Mouse (Mus musculus): ENCODE data around the gene H2-M5. TPM values are rescaled to one million over a fixed set of nuclear protein-coding genes. Genes with fewer than 3 reads are reported as not detected.

H2-M5 gene
- polyA plus RNA-seq, 1 experiment from 2014 or later = 2.3 TPM

- Histone ChIP-seq H3K27me3 (replicated peaks; ENCODE audit: control insufficient read depth, insufficient read depth, low read length) (no peaks in the 10 kb centered on the region), H3K4me3 (replicated peaks; ENCODE audit: low read length) (no peak overlapping the region), H3K36me3 (ENCODE audit: control insufficient read depth, insufficient read depth) (no peaks in the 10 kb centered on the region), H3K4me1 (replicated peaks; ENCODE audit: control insufficient read depth, insufficient read depth, low read length) (no peaks in the 10 kb centered on the region), H3K27ac (ENCODE audit: low read length) (no peak overlapping the region), H3K4me2 (ENCODE audit: low read length) (no peak overlapping the region), H3K9ac (replicated peaks; ENCODE audit: low read depth, low read length) (no peak overlapping the region), H3K9me3 (ENCODE audit: control insufficient read depth, low read length) (no peaks in the 10 kb centered on the region)
- ATAC-seq = no peak
Measured at GRCm38 (mm10) chr17:37016333-37016732, 27.0 kb upstream of the H2-M5 start.

GRCm38 (mm10) chr17:37012141-37012540, 22.8 kb upstream of the H2-M5 start:
- peak; percentile 14; the same call in 1 of the 2 replicates for ATAC-seq
- no peak overlapping the region for H3K27ac ChIP-seq (ENCODE audit: low read length)
- no peaks in the 10 kb centered on the region for H3K9me3 ChIP-seq (ENCODE audit: control insufficient read depth, low read length)
- no peaks in the 10 kb centered on the region for H3K27me3 ChIP-seq (replicated peaks; ENCODE audit: control insufficient read depth, insufficient read depth, low read length)
- no peak overlapping the region for H3K9ac ChIP-seq (replicated peaks; ENCODE audit: low read depth, low read length)
- H3K4me1 ChIP-seq (replicated peaks; ENCODE audit: control insufficient read depth, insufficient read depth, low read length) = 0 out of 2 replicates have a peak, but pooled peaks cover 4% of the 10 kb centered on the region
- H3K4me2 ChIP-seq (ENCODE audit: low read length) = no peak overlapping the region
- H3K4me3 ChIP-seq (replicated peaks; ENCODE audit: low read length) = no peak overlapping the region
- WGBS = 91% methylated on average over 5 of the region's 5 CpGs
- H3K36me3 ChIP-seq (ENCODE audit: control insufficient read depth, insufficient read depth) = peaks cover 32% of the 10 kb centered on the region

GRCm38 (mm10) chr17:37011719-37012118, 22.4 kb upstream of the H2-M5 start:
- 0 out of 2 replicates have a peak, but pooled peaks cover 5% of the 10 kb centered on the region for H3K4me1 ChIP-seq (replicated peaks; ENCODE audit: control insufficient read depth, insufficient read depth, low read length)
- H3K27ac ChIP-seq (ENCODE audit: low read length) = no peak overlapping the region
- H3K4me3 ChIP-seq (replicated peaks; ENCODE audit: low read length) = no peak overlapping the region
- no peaks in the 10 kb centered on the region for H3K9me3 ChIP-seq (ENCODE audit: control insufficient read depth, low read length)
- WGBS = 69% methylated on average over 3 of the region's 3 CpGs
- H3K27me3 ChIP-seq (replicated peaks; ENCODE audit: control insufficient read depth, insufficient read depth, low read length) = no peaks in the 10 kb centered on the region
- H3K36me3 ChIP-seq (ENCODE audit: control insufficient read depth, insufficient read depth) = peaks cover 34% of the 10 kb centered on the region
- no peak for ATAC-seq
- H3K9ac ChIP-seq (replicated peaks; ENCODE audit: low read depth, low read length) = no peak overlapping the region
- no peak overlapping the region for H3K4me2 ChIP-seq (ENCODE audit: low read length)

GRCm38 (mm10) chr17:37009460-37010042, 20.2 kb upstream of the H2-M5 start:
- H3K27me3 ChIP-seq (replicated peaks; ENCODE audit: control insufficient read depth, insufficient read depth, low read length) = no peaks in the 10 kb centered on the region
- no peak overlapping the region for H3K4me2 ChIP-seq (ENCODE audit: low read length)
- ATAC-seq = no peak
- 94% methylated on average over 17 of the region's 17 CpGs for WGBS
- H3K27ac ChIP-seq (ENCODE audit: low read length) = no peak overlapping the region
- no peak overlapping the region for H3K4me3 ChIP-seq (replicated peaks; ENCODE audit: low read length)
- H3K4me1 ChIP-seq (replicated peaks; ENCODE audit: control insufficient read depth, insufficient read depth, low read length) = peaks cover 12% of the 10 kb centered on the region
- H3K9ac ChIP-seq (replicated peaks; ENCODE audit: low read depth, low read length) = no peak overlapping the region
- H3K9me3 ChIP-seq (ENCODE audit: control insufficient read depth, low read length) = no peaks in the 10 kb centered on the region
- peaks cover 43% of the 10 kb centered on the region for H3K36me3 ChIP-seq (ENCODE audit: control insufficient read depth, insufficient read depth)

- no peak overlapping the region for H3K4me3 ChIP-seq (replicated peaks; ENCODE audit: low read length)
- no peak overlapping the region for H3K27ac ChIP-seq (ENCODE audit: low read length)
- ATAC-seq = no peak
- no peak overlapping the region for H3K9ac ChIP-seq (replicated peaks; ENCODE audit: low read depth, low read length)
- H3K4me1 ChIP-seq (replicated peaks; ENCODE audit: control insufficient read depth, insufficient read depth, low read length) = peaks cover 21% of the 10 kb centered on the region
- H3K36me3 ChIP-seq (ENCODE audit: control insufficient read depth, insufficient read depth) = peaks cover 43% of the 10 kb centered on the region
- H3K4me2 ChIP-seq (ENCODE audit: low read length) = no peak overlapping the region
- WGBS = 89% methylated on average over 6 of the region's 6 CpGs
- H3K9me3 ChIP-seq (ENCODE audit: control insufficient read depth, low read length) = no peaks in the 10 kb centered on the region
- H3K27me3 ChIP-seq (replicated peaks; ENCODE audit: control insufficient read depth, insufficient read depth, low read length) = no peaks in the 10 kb centered on the region
Measured at GRCm38 (mm10) chr17:37008161-37008560, 18.8 kb upstream of the H2-M5 start.

- peak overlapping the region; percentile 87 for H3K9ac ChIP-seq (replicated peaks; ENCODE audit: low read depth, low read length)
- ATAC-seq = peak; percentile 29; the same call in 1 of the 2 replicates
- H3K4me1 ChIP-seq (replicated peaks; ENCODE audit: control insufficient read depth, insufficient read depth, low read length) = peaks cover 19% of the 10 kb centered on the region
- peak overlapping the region; percentile 54 for H3K4me2 ChIP-seq (ENCODE audit: low read length)
- H3K27ac ChIP-seq (ENCODE audit: low read length) = peak overlapping the region; percentile 95
- no peaks in the 10 kb centered on the region for H3K9me3 ChIP-seq (ENCODE audit: control insufficient read depth, low read length)
- H3K27me3 ChIP-seq (replicated peaks; ENCODE audit: control insufficient read depth, insufficient read depth, low read length) = no peaks in the 10 kb centered on the region
- peak overlapping the region; percentile 56 for H3K4me3 ChIP-seq (replicated peaks; ENCODE audit: low read length)
- WGBS = 20% methylated on average over 4 of the region's 4 CpGs
- peaks cover 20% of the 10 kb centered on the region; the same call in 1 of the 2 replicates for H3K36me3 ChIP-seq (ENCODE audit: control insufficient read depth, insufficient read depth)
Measured at GRCm38 (mm10) chr17:37003366-37003765, 14.0 kb upstream of the H2-M5 start.

- Histone ChIP-seq H3K9me3 (ENCODE audit: control insufficient read depth, low read length) (no peaks in the 10 kb centered on the region), H3K27me3 (replicated peaks; ENCODE audit: control insufficient read depth, insufficient read depth, low read length) (no peaks in the 10 kb centered on the region), H3K27ac (ENCODE audit: low read length) (peak overlapping the region; percentile 95), H3K4me1 (replicated peaks; ENCODE audit: control insufficient read depth, insufficient read depth, low read length) (peaks cover 17% of the 10 kb centered on the region), H3K4me3 (replicated peaks; ENCODE audit: low read length) (peak overlapping the region; percentile 56), H3K36me3 (ENCODE audit: control insufficient read depth, insufficient read depth) (peaks cover 16% of the 10 kb centered on the region; the same call in 1 of the 2 replicates), H3K4me2 (ENCODE audit: low read length) (peak overlapping the region; percentile 54), H3K9ac (replicated peaks; ENCODE audit: low read depth, low read length) (peak overlapping the region; percentile 87)
- under 1% methylated on average over 49 of the region's 49 CpGs for WGBS
- peak; percentile 87 for ATAC-seq
Measured at GRCm38 (mm10) chr17:37002364-37003330, 13.3 kb upstream of the H2-M5 start.

- WGBS = 95% methylated on average over 7 of the region's 7 CpGs
- Histone ChIP-seq H3K4me2 (ENCODE audit: low read length) (peak within 1 kb of the TSS; percentile 54), H3K4me1 (replicated peaks; ENCODE audit: control insufficient read depth, insufficient read depth, low read length) (peaks cover 14% of the 10 kb centered on the region), H3K9me3 (ENCODE audit: control insufficient read depth, low read length) (no peaks in the 10 kb centered on the region), H3K4me3 (replicated peaks; ENCODE audit: low read length) (peak within 1 kb of the TSS; percentile 56; the same call in 1 of the 2 replicates), H3K36me3 (ENCODE audit: control insufficient read depth, insufficient read depth) (peaks cover 4% of the 10 kb centered on the region; the same call in 1 of the 2 replicates), H3K27me3 (replicated peaks; ENCODE audit: control insufficient read depth, insufficient read depth, low read length) (no peaks in the 10 kb centered on the region), H3K27ac (ENCODE audit: low read length) (no peak within 1 kb of the TSS), H3K9ac (replicated peaks; ENCODE audit: low read depth, low read length) (no peak within 1 kb of the TSS)
- ATAC-seq = no peak
Measured at GRCm38 (mm10) chr17:37000863-37001262, 11.5 kb upstream of the H2-M5 start, which contains the start of gene Zfp57. Gene Zfp57, plus strand, starts transcription at chr17:37001163.

GRCm38 (mm10) chr17:36998477-36998876, 9.1 kb upstream of the H2-M5 start:
- no peak for ATAC-seq
- Histone ChIP-seq H3K9me3 (ENCODE audit: control insufficient read depth, low read length) (no peaks in the 10 kb centered on the region), H3K4me3 (replicated peaks; ENCODE audit: low read length) (no peak overlapping the region), H3K4me1 (replicated peaks; ENCODE audit: control insufficient read depth, insufficient read depth, low read length) (no peaks in the 10 kb centered on the region), H3K27ac (ENCODE audit: low read length) (no peak overlapping the region), H3K36me3 (ENCODE audit: control insufficient read depth, insufficient read depth) (no peaks in the 10 kb centered on the region), H3K9ac (replicated peaks; ENCODE audit: low read depth, low read length) (no peak overlapping the region), H3K4me2 (ENCODE audit: low read length) (no peak overlapping the region), H3K27me3 (replicated peaks; ENCODE audit: control insufficient read depth, insufficient read depth, low read length) (no peaks in the 10 kb centered on the region)
- 73% methylated on average over 2 of the region's 2 CpGs for WGBS

Data from forebrain, embryonic 16.5 days (tissue).